Comparison of ENCODE assay signal across 14 mouse cellular contexts in genomic region chr16:89570516-89570915, GRCm38 (mm10). TPM values are rescaled to one million over a fixed set of nuclear protein-coding genes. Genes with fewer than 3 reads are reported as not detected.
DNase-seq lines count a peak whose midpoint lies in the region; ATAC-seq lines count a peak whose summit lies in the region.
"Had no signal": no experiment of that assay in that cellular context is flagged by ENCODE, and none has a peak within 500 bp of the region (broad histone marks: within the 10 kb centered on the region; RNA-seq: fewer than 3 reads in every experiment).

No protein-coding gene starts in this region.

- DNase-seq in hindbrain, embryonic 10.5 days (ENCODE audit: low spot score), result no peak
- peak; percentile 84 for DNase-seq in cerebellum, adult 9-11 months
- peak; percentile 75 for DNase-seq in layer of hippocampus, adult 9-11 months
- peak; percentile 55 to 58 for DNase-seq in right cerebral cortex, postnatal 10 days (ENCODE audit: low spot score in 2 of 2)
- no peak for DNase-seq in thymus, postnatal 36 days
- DNase-seq in kidney, postnatal 14 days, result no peak
- DNase-seq in adrenal gland, postnatal 14 days, result no peak
- DNase-seq: lung, embryonic 14.5 days had no signal

- no peak overlapping the region for H3K27ac ChIP-seq in hindbrain, embryonic 16.5 days (ENCODE audit: low read depth, low read length)
- H3K27ac ChIP-seq in hindbrain, embryonic 10.5 days, result no peak overlapping the region
- H3K27ac ChIP-seq: heart, embryonic 13.5 days; limb, embryonic 10.5 days; midbrain, embryonic 15.5 days had no signal

- H3K27me3 ChIP-seq in hindbrain, embryonic 16.5 days (replicated peaks; ENCODE audit: control insufficient read depth, insufficient read depth, low read length), result no peaks in the 10 kb centered on the region
- H3K27me3 ChIP-seq in hindbrain, embryonic 10.5 days (ENCODE audit: insufficient read depth, poor library complexity, severe bottlenecking), result no peaks in the 10 kb centered on the region
- H3K27me3 ChIP-seq: heart, embryonic 13.5 days; midbrain, embryonic 15.5 days had no signal

- peak; percentile 61 for ATAC-seq in hindbrain, embryonic 16.5 days
- ATAC-seq: midbrain, embryonic 15.5 days had no signal

- H3K36me3 ChIP-seq in hindbrain, embryonic 16.5 days (ENCODE audit: control insufficient read depth, insufficient read depth, low read length), result no peaks in the 10 kb centered on the region
- H3K36me3 ChIP-seq in hindbrain, embryonic 10.5 days, result no peaks in the 10 kb centered on the region
- H3K36me3 ChIP-seq: heart, embryonic 13.5 days; limb, embryonic 10.5 days; midbrain, embryonic 15.5 days had no signal

- no peak overlapping the region for H3K9ac ChIP-seq in hindbrain, embryonic 16.5 days (ENCODE audit: low read depth, low read length)
- H3K9ac ChIP-seq: heart, embryonic 13.5 days; lung, embryonic 14.5 days; midbrain, embryonic 15.5 days had no signal

- H3K4me2 ChIP-seq in hindbrain, embryonic 16.5 days (ENCODE audit: low read length), result no peak overlapping the region
- H3K4me2 ChIP-seq: heart, embryonic 13.5 days; lung, embryonic 14.5 days; midbrain, embryonic 15.5 days had no signal

- no peak overlapping the region for H3K4me3 ChIP-seq in hindbrain, embryonic 16.5 days (ENCODE audit: low read length)
- no peak overlapping the region for H3K4me3 ChIP-seq in hindbrain, embryonic 10.5 days
- H3K4me3 ChIP-seq: heart, embryonic 13.5 days; limb, embryonic 10.5 days; midbrain, embryonic 15.5 days had no signal

- WGBS in hindbrain, embryonic 16.5 days, result 81% methylated on average over 9 of the region's 9 CpGs
- 90% methylated on average over 9 of the region's 9 CpGs for WGBS in hindbrain, embryonic 10.5 days

- no peaks in the 10 kb centered on the region for H3K9me3 ChIP-seq in hindbrain, embryonic 16.5 days (ENCODE audit: control insufficient read depth, low read length)
- H3K9me3 ChIP-seq in hindbrain, embryonic 10.5 days, result no peaks in the 10 kb centered on the region
- H3K9me3 ChIP-seq: heart, embryonic 13.5 days; limb, embryonic 10.5 days; midbrain, embryonic 15.5 days had no signal

- no peaks in the 10 kb centered on the region for H3K4me1 ChIP-seq in hindbrain, embryonic 16.5 days (ENCODE audit: control insufficient read depth, insufficient read depth, low read depth, low read length)
- no peaks in the 10 kb centered on the region for H3K4me1 ChIP-seq in hindbrain, embryonic 10.5 days (replicated peaks)
- H3K4me1 ChIP-seq: limb, embryonic 10.5 days; midbrain, embryonic 15.5 days had no signal

RNA-seq across cellular contexts. Expression of gene Krtap11-1, which starts 0.5 kb away (rescaled TPM):
- not detected in 2 replicates for polyA plus RNA-seq in hindbrain, embryonic 16.5 days (2015; fragmentation: Nextera tagmentation; extraction: Ambion mirVana)
- polyA plus RNA-seq in hindbrain, embryonic 10.5 days (2016; fragmentation: Nextera tagmentation; extraction: Ambion mirVana), result not detected in 2 replicates
- not detected in 2 replicates for total RNA-seq in adrenal gland, postnatal 14 days (2021)
- polyA plus RNA-seq: heart, embryonic 13.5 days; intestine, embryonic 14.5 days; limb, embryonic 10.5 days; lung, embryonic 14.5 days; midbrain, embryonic 15.5 days; testis, adult 2 months had no signal

Comparison
In these comparisons a context has a peak if more than half of its experiments do, and no peak if none do; other contexts are left out.
1. DNase-seq: peak in cerebellum, adult 9-11 months (single experiment), layer of hippocampus, adult 9-11 months (single experiment) and right cerebral cortex, postnatal 10 days (2 of 2); none in hindbrain, embryonic 10.5 days (single experiment), thymus, postnatal 36 days (0 of 2), kidney, postnatal 14 days (single experiment) and adrenal gland, postnatal 14 days (single experiment).